Comparison of ENCODE assay signal across 12 mouse cellular contexts in the genomic region with DNA sequence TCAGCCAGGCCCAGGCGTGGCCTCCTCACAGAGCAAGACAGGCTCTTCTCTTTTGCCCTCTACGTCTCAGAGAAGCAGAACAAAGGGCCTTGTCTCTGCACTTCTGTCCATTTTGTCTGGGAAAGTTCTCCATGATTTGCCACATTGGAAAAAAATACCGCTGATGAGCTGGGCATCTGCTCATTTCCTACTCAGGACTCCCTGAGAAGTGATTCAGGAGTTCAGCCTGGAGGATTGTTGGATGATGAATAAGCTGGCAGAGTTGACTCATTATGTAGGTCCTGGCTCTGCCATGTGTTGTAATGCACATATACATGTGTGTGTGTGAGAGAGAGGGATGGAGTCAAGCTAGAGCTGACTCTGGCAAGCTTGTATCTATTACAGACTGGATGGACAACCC.
"Had no signal": no experiment of that assay in that cellular context is flagged by ENCODE, and none has a peak within 500 bp of the region (broad histone marks: within the 10 kb centered on the region; RNA-seq: fewer than 3 reads in every experiment).

No protein-coding gene starts in this region.

- H3K27me3 ChIP-seq: kidney, embryonic 15.5 days; limb, embryonic 15.5 days; midbrain, embryonic 12.5 days; neural tube, embryonic 12.5 days had no signal

- H3K4me2 ChIP-seq: kidney, embryonic 15.5 days; limb, embryonic 15.5 days; midbrain, embryonic 12.5 days; neural tube, embryonic 12.5 days had no signal

- DNase-seq: kidney, adult 2 months; kidney, postnatal 14 days; layer of hippocampus, adult 9-11 months; layer of hippocampus, postnatal 36 days; lung, adult 18-20 months; thymus, postnatal 4 days had no signal

- H3K4me3 ChIP-seq: kidney, embryonic 15.5 days; limb, embryonic 15.5 days; midbrain, embryonic 12.5 days; neural tube, embryonic 12.5 days had no signal

- H3K9me3 ChIP-seq: kidney, embryonic 15.5 days; limb, embryonic 15.5 days; midbrain, embryonic 12.5 days; neural tube, embryonic 12.5 days had no signal

- H3K36me3 ChIP-seq: midbrain, embryonic 12.5 days; neural tube, embryonic 12.5 days had no signal

- H3K9ac ChIP-seq: kidney, embryonic 15.5 days; limb, embryonic 15.5 days; liver, embryonic 14.5 days; midbrain, embryonic 12.5 days; neural tube, embryonic 12.5 days had no signal

- H3K27ac ChIP-seq: kidney, embryonic 15.5 days; limb, embryonic 15.5 days; liver, embryonic 14.5 days; midbrain, embryonic 12.5 days; neural tube, embryonic 12.5 days; stomach, postnatal 0 days had no signal
